Mouse (Mus musculus) heart, embryonic 13.5 days (tissue): ENCODE data around the gene Tm4sf5. TPM values are rescaled to one million over a fixed set of nuclear protein-coding genes. Genes with fewer than 3 reads are reported as not detected.
A peak's percentile ranks its signal among the peaks of the same experiment; 100 is the strongest.
"Not testable (repeated sequence)": the region's sequence is repeated elsewhere in the genome, so short reads cannot be mapped to it uniquely, and the experiment has no call there.

Source experiments
- ATAC-seq: fragments of 200-750 bp; cut with Nextera tagmentation; 2 replicates; pipeline ENCODE4 v1.8.0; 2017; ENCODE audit warnings: moderate TSS enrichment; ENCODE audit not compliant: insufficient number of reproducible peaks, low FRiP score, low TSS enrichment; ENCODE audit errors: extremely low read depth
- H3K27ac ChIP-seq: fragments of 300-500 bp; sonication (generic); replicated peaks from 2 replicates; pipeline ENCODE4 v1.5.1; 2015; ENCODE audit warnings: moderate library complexity, mild to moderate bottlenecking, inconsistent platforms
- H3K27me3 ChIP-seq: fragments of 300-500 bp; sonication (generic); replicated peaks from 2 replicates; pipeline ENCODE4 v1.6.1; 2015; ENCODE audit warnings: mild to moderate bottlenecking, inconsistent platforms
- H3K36me3 ChIP-seq: fragments of 300-500 bp; sonication (generic); 2 replicates; pipeline ENCODE4 v1.6.1; 2015; ENCODE audit warnings: mild to moderate bottlenecking, inconsistent platforms
- H3K4me1 ChIP-seq: fragments of 300-500 bp; sonication (generic); 2 replicates; pipeline ENCODE4 v1.6.1; 2015; ENCODE audit warnings: inconsistent platforms
- H3K4me2 ChIP-seq: fragments of 300-500 bp; sonication (generic); 2 replicates; pipeline ENCODE4 v1.6.1; 2015; ENCODE audit warnings: inconsistent platforms, mild to moderate bottlenecking, moderate library complexity
- H3K4me3 ChIP-seq: fragments of 300-500 bp; sonication (generic); 2 replicates; pipeline ENCODE4 v1.5.1; 2015; ENCODE audit warnings: moderate library complexity, mild to moderate bottlenecking, inconsistent platforms
- H3K9ac ChIP-seq: fragments of 300-500 bp; sonication (generic); 2 replicates; pipeline ENCODE4 v1.6.1; 2015; ENCODE audit warnings: inconsistent platforms, mild to moderate bottlenecking, moderate library complexity
- H3K9me3 ChIP-seq: fragments of 300-500 bp; sonication (generic); 2 replicates; pipeline ENCODE4 v1.6.1; 2016; ENCODE audit warnings: inconsistent platforms
- WGBS: fragments of 180-500 bp; shearing (Covaris S2); methylation state at CpG from one replicate; pipeline ENCODE4 v1.1.7; 2015; ENCODE audit warnings: mixed read lengths; 5-methylcytosine and 5-hydroxymethylcytosine counted together
- polyA plus RNA-seq: library from polyadenylated mRNA; unstranded; fragments of >200 nt; fragmentation: Nextera tagmentation; extraction: Ambion mirVana; gene quantifications from 2 replicates; pipeline ENCODE4 v1.2.1, GENCODE M21; 2015

Gene Tm4sf5
- polyA plus RNA-seq, 1 experiment from 2014 or later: 8.4 TPM

- H3K27me3 ChIP-seq: no peaks in the 10 kb centered on the region
- ATAC-seq: peak; percentile 88
- H3K9me3 ChIP-seq: no peaks in the 10 kb centered on the region
- peak within 1 kb of the TSS; percentile 84 for H3K9ac ChIP-seq
- peaks cover 35% of the 10 kb centered on the region for H3K36me3 ChIP-seq
- WGBS: under 1% methylated on average over 25 of the region's 26 CpGs
- H3K4me2 ChIP-seq: peak within 1 kb of the TSS; percentile 83
- H3K4me1 ChIP-seq: peaks cover 20% of the 10 kb centered on the region
- H3K4me3 ChIP-seq: peak within 1 kb of the TSS; percentile 65
- H3K27ac ChIP-seq: no peak within 1 kb of the TSS
Measured at GRCm38 (mm10) chr11:70525184-70525678, 20.2 kb downstream of the Tm4sf5 start, which contains the start of gene Psmb6. TSS of gene Psmb6 (plus strand) at chr11:70525367.

- WGBS: 1% methylated on average over 12 of the region's 12 CpGs
- ATAC-seq: no peak; the same call in 1 of the 2 replicates
Measured at GRCm38 (mm10) chr11:70525726-70526125, 20.7 kb downstream of the Tm4sf5 start.

GRCm38 (mm10) chr11:70526211-70526610 is 21.2 kb downstream of the Tm4sf5 start:
- Histone ChIP-seq H3K27me3 (no peaks in the 10 kb centered on the region), H3K36me3 (peaks cover 35% of the 10 kb centered on the region), H3K4me2 (peak overlapping the region; percentile 83), H3K27ac (no peak overlapping the region), H3K9me3 (no peaks in the 10 kb centered on the region), H3K4me3 (peak overlapping the region; percentile 65), H3K4me1 (peaks cover 14% of the 10 kb centered on the region), H3K9ac (peak overlapping the region; percentile 84)
- no peak for ATAC-seq
- WGBS: 83% methylated on average over 12 of the region's 12 CpGs

More at GRCm38 (mm10) chr11:70525726-70526125, 20.7 kb downstream of the Tm4sf5 start:
- Histone ChIP-seq H3K4me3 (peak overlapping the region; percentile 65), H3K4me1 (peaks cover 15% of the 10 kb centered on the region), H3K9ac (peak overlapping the region; percentile 84), H3K4me2 (peak overlapping the region; percentile 83), H3K9me3 (no peaks in the 10 kb centered on the region), H3K36me3 (peaks cover 35% of the 10 kb centered on the region), H3K27ac (no peak overlapping the region), H3K27me3 (no peaks in the 10 kb centered on the region)

- Histone ChIP-seq H3K27me3 (no peaks in the 10 kb centered on the region), H3K27ac (no peak overlapping the region), H3K4me2 (no peak overlapping the region), H3K4me3 (no peak overlapping the region), H3K9ac (no peak overlapping the region), H3K4me1 (peaks cover 14% of the 10 kb centered on the region), H3K9me3 (no peaks in the 10 kb centered on the region), H3K36me3 (peaks cover 35% of the 10 kb centered on the region)
- WGBS: 73% methylated on average over 7 of the region's 7 CpGs
- no peak for ATAC-seq
Measured at GRCm38 (mm10) chr11:70528610-70529009, 23.6 kb downstream of the Tm4sf5 start.

- H3K4me3 ChIP-seq, H3K27me3 ChIP-seq: not testable (repeated sequence)
Measured at GRCm38 (mm10) chr11:70531065-70531464, 26.0 kb downstream of the Tm4sf5 start.

GRCm38 (mm10) chr11:70532839-70533238 is 27.8 kb downstream of the Tm4sf5 start, which contains the start of gene Gm40193:
TSS of gene Gm40193 (minus strand) at chr11:70532939.
- whole genome bisulfite sequencing: 72% methylated on average over 6 of the region's 6 CpGs

More at GRCm38 (mm10) chr11:70531065-70531464, 26.0 kb downstream of the Tm4sf5 start:
- H3K9me3 ChIP-seq, H3K4me1 ChIP-seq, H3K9ac ChIP-seq, H3K4me2 ChIP-seq, H3K27ac ChIP-seq, ATAC-seq: not testable (repeated sequence)
- peaks cover 35% of the 10 kb centered on the region for H3K36me3 ChIP-seq
- whole genome bisulfite sequencing: 78% methylated on average over 2 of the region's 2 CpGs

GRCm38 (mm10) chr11:70539423-70539822 is 34.4 kb downstream of the Tm4sf5 start:
- peak overlapping the region; percentile 89 for H3K9ac ChIP-seq
- H3K4me3 ChIP-seq: peak overlapping the region; percentile 74
- 0 out of 2 replicates have a peak overlapping the region, but pooled peaks have one; percentile 66 for H3K27ac ChIP-seq
- WGBS: 20% methylated on average over 9 of the region's 9 CpGs
- no peaks in the 10 kb centered on the region; the same call in 1 of the 2 replicates for H3K27me3 ChIP-seq
- no peaks in the 10 kb centered on the region for H3K9me3 ChIP-seq
- H3K4me1 ChIP-seq: peaks cover 29% of the 10 kb centered on the region
- H3K4me2 ChIP-seq: peak overlapping the region; percentile 75
- peaks cover 11% of the 10 kb centered on the region for H3K36me3 ChIP-seq
- ATAC-seq: no peak

More at GRCm38 (mm10) chr11:70532839-70533238, 27.8 kb downstream of the Tm4sf5 start, which contains the start of gene Gm40193:
- Histone ChIP-seq H3K9ac (no peak within 1 kb of the TSS), H3K4me2 (no peak within 1 kb of the TSS), H3K9me3 (no peaks in the 10 kb centered on the region), H3K36me3 (peaks cover 17% of the 10 kb centered on the region), H3K27ac (no peak within 1 kb of the TSS), H3K27me3 (no peaks in the 10 kb centered on the region), H3K4me1 (no peaks in the 10 kb centered on the region), H3K4me3 (no peak within 1 kb of the TSS)
- no peak for ATAC-seq

GRCm38 (mm10) chr11:70539877-70540587 is 35.0 kb downstream of the Tm4sf5 start, which contains the start of gene Pld2:
TSS of gene Pld2 (plus strand) at chr11:70540064.
- peak within 1 kb of the TSS; percentile 74 for H3K4me3 ChIP-seq
- peaks cover 35% of the 10 kb centered on the region for H3K4me1 ChIP-seq
- under 1% methylated on average over 64 of the region's 65 CpGs for WGBS
- H3K27ac ChIP-seq: peak within 1 kb of the TSS; percentile 66
- no peaks in the 10 kb centered on the region; the same call in 1 of the 2 replicates for H3K27me3 ChIP-seq
- H3K4me2 ChIP-seq: peak within 1 kb of the TSS; percentile 75
- H3K9me3 ChIP-seq: no peaks in the 10 kb centered on the region
- peak; percentile 83 for ATAC-seq
- H3K9ac ChIP-seq: peak within 1 kb of the TSS; percentile 89
- peaks cover 17% of the 10 kb centered on the region for H3K36me3 ChIP-seq

GRCm38 (mm10) chr11:70540928-70541327 is 35.9 kb downstream of the Tm4sf5 start:
- no peak for ATAC-seq
- Histone ChIP-seq H3K27ac (no peak overlapping the region; the same call in 1 of the 2 replicates), H3K27me3 (no peaks in the 10 kb centered on the region; the same call in 1 of the 2 replicates), H3K9ac (peak overlapping the region; percentile 89), H3K4me3 (peak overlapping the region; percentile 74), H3K9me3 (no peaks in the 10 kb centered on the region), H3K4me2 (peak overlapping the region; percentile 75), H3K4me1 (peaks cover 36% of the 10 kb centered on the region), H3K36me3 (peaks cover 24% of the 10 kb centered on the region)
- 78% methylated on average over 7 of the region's 7 CpGs for WGBS

- H3K4me1 ChIP-seq: peaks cover 36% of the 10 kb centered on the region
- peak overlapping the region; percentile 89; the same call in 1 of the 2 replicates for H3K9ac ChIP-seq
- peak overlapping the region; percentile 74; the same call in 1 of the 2 replicates for H3K4me3 ChIP-seq
- peak overlapping the region; percentile 75 for H3K4me2 ChIP-seq
- ATAC-seq: no peak
- no peaks in the 10 kb centered on the region; the same call in 1 of the 2 replicates for H3K27me3 ChIP-seq
- H3K36me3 ChIP-seq: peaks cover 29% of the 10 kb centered on the region
- H3K9me3 ChIP-seq: no peaks in the 10 kb centered on the region
- 78% methylated on average over 5 of the region's 5 CpGs for WGBS
- no peak overlapping the region for H3K27ac ChIP-seq
Measured at GRCm38 (mm10) chr11:70541415-70541814, 36.4 kb downstream of the Tm4sf5 start.

GRCm38 (mm10) chr11:70544496-70544895 is 39.5 kb downstream of the Tm4sf5 start:
- Histone ChIP-seq H3K27me3 (no peaks in the 10 kb centered on the region; the same call in 1 of the 2 replicates), H3K9ac (0 out of 2 replicates have a peak overlapping the region, but pooled peaks have one; percentile 30), H3K27ac (peak overlapping the region; percentile 39; the same call in 1 of the 2 replicates), H3K4me1 (peaks cover 31% of the 10 kb centered on the region), H3K4me2 (peak overlapping the region; percentile 51), H3K36me3 (peaks cover 29% of the 10 kb centered on the region), H3K4me3 (peak overlapping the region; percentile 6; the same call in 1 of the 2 replicates), H3K9me3 (no peaks in the 10 kb centered on the region)
- no peak for ATAC-seq
- 32% methylated on average over 7 of the region's 7 CpGs for WGBS
